Mouse (Mus musculus): ENCODE measurements around the gene Nectin2.

DNA sequence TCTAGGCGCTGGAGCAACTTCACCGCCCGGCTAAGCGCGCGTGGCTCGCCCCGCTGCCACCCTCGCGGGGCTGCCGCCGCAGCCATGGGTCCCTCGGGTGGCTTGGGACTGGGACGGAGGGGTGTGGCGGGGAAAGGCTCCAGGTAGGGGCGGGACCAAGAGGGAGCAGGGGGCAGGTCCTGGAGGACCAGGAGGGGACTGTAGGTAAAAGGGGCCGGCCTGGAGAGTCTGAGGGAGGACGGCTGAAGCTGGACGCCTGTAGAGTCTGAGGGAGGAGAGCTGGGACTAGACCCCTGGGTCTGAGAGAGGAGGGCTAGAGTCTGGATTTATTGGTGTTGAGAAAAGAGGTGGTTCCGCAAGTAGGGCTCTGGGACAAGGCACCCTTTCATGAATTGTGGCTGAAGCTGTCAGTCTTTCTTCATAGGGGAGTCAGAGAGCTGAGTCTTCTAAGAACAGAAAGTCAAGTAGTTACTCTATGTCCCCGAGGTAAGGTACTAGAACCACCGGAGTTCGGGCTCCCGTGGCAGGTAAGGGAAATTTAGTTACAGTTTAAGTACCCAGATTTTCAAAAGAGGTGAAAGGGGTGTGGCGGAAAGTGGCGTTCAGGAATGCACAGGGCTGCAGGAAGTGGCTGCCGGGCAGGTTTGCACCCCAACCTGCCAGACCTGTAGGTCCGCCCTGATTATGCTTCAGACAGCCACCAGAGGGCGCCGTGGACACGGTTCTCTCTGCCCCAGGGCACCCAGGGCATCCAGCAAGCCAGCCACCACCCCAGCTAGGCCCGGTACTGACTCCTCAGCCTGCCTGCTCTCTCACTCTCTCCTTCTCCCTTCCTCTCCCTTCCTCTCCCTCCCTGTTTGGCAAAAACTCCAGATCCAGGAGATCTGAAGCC is 46.7 kb upstream of the Nectin2 start, which contains the start of gene Cblc:
- TF ChIP-seq POLR2A (IDR thresholded peaks at IDR 0.05; ENCODE audit: borderline replicate concordance, insufficient read depth, low read length): no peak
- peak; percentile 58 for TF ChIP-seq CTCF (IDR thresholded peaks at IDR 0.05; ENCODE audit: borderline replicate concordance, insufficient read depth, low read depth, low read length)

Data from cerebellum, adult 2 months (tissue).